Mouse (Mus musculus): ENCODE results near the gene Etl4. TPM values are rescaled to one million over a fixed set of nuclear protein-coding genes. Genes with fewer than 3 reads are reported as not detected.

Etl4 gene
- polyA plus RNA-seq, 2 experiments = 38.3 to 44.9 TPM

GRCm38 (mm10) chr2:20689389-20689788 is 779.8 kb downstream of the Etl4 start:
- no peaks in the 10 kb centered on the region for H3K27me3 ChIP-seq (ENCODE audit: control insufficient read depth, insufficient read depth, low read length)
- no peaks in the 10 kb centered on the region for H3K36me3 ChIP-seq (ENCODE audit: control insufficient read depth, insufficient read depth, low read length)
- H3K4me2 ChIP-seq (replicated peaks; ENCODE audit: low read depth, low read length, severe bottlenecking) = no peak overlapping the region
- no peak overlapping the region for H3K9ac ChIP-seq (ENCODE audit: low read depth, low read length, severe bottlenecking)
- no peak overlapping the region for H3K4me3 ChIP-seq (replicated peaks; ENCODE audit: low read length)
- ATAC-seq (ENCODE audit: low FRiP score, low read depth) = no peak
- H3K4me1 ChIP-seq (ENCODE audit: control insufficient read depth, insufficient read depth, low read length) = no peaks in the 10 kb centered on the region
- H3K27ac ChIP-seq (replicated peaks; ENCODE audit: low read depth, low read length) = no peak overlapping the region
- no peak for TF ChIP-seq POLR2A (IDR thresholded peaks at IDR 0.05; ENCODE audit: borderline replicate concordance, extremely low read depth, insufficient read depth, insufficient read length)
- H3K9me3 ChIP-seq (ENCODE audit: control insufficient read depth, low read length) = no peaks in the 10 kb centered on the region
- no peak for DNase-seq (ENCODE audit: low spot score)
- WGBS = 38% methylated on average over 3 of the region's 3 CpGs

GRCm38 (mm10) chr2:20692898-20693297 is 783.3 kb downstream of the Etl4 start:
- H3K4me1 ChIP-seq (ENCODE audit: control insufficient read depth, insufficient read depth, low read length) = 0 out of 2 replicates have a peak, but pooled peaks cover 3% of the 10 kb centered on the region
- no peak overlapping the region for H3K27ac ChIP-seq (replicated peaks; ENCODE audit: low read depth, low read length)
- no peak overlapping the region for H3K4me3 ChIP-seq (replicated peaks; ENCODE audit: low read length)
- no peak for TF ChIP-seq POLR2A (IDR thresholded peaks at IDR 0.05; ENCODE audit: borderline replicate concordance, extremely low read depth, insufficient read depth, insufficient read length)
- DNase-seq (ENCODE audit: low spot score) (no peak), ATAC-seq (ENCODE audit: low FRiP score, low read depth) (no peak)
- H3K9ac ChIP-seq (ENCODE audit: low read depth, low read length, severe bottlenecking) = no peak overlapping the region
- H3K36me3 ChIP-seq (ENCODE audit: control insufficient read depth, insufficient read depth, low read length) = no peaks in the 10 kb centered on the region
- H3K9me3 ChIP-seq (ENCODE audit: control insufficient read depth, low read length) = no peaks in the 10 kb centered on the region
- WGBS = 74% methylated on average over 3 of the region's 3 CpGs
- H3K4me2 ChIP-seq (replicated peaks; ENCODE audit: low read depth, low read length, severe bottlenecking) = no peak overlapping the region
- no peaks in the 10 kb centered on the region for H3K27me3 ChIP-seq (ENCODE audit: control insufficient read depth, insufficient read depth, low read length)

DNA sequence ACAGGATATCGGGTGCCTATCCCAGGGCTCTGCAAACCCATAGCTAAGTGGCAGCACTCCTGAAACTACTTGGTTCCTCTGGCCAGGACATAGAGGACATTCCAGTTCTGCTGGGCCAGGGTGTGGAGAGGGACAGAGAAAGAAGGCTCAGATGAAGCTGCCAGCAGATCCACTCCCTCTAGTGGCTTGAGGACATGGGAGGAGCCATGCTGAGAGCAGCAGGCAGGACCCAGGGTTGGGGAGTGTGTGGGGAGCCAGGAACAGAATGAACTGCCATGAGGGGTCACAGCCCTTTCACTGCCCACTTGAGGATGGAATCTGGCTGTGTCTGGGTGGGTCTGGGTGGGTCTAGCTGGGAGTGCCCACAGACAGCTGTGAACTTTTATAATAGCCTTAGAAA is 784.2 kb downstream of the Etl4 start:
- H3K4me1 ChIP-seq (ENCODE audit: control insufficient read depth, insufficient read depth, low read length) = peaks cover 3% of the 10 kb centered on the region; the same call in 1 of the 2 replicates
- H3K36me3 ChIP-seq (ENCODE audit: control insufficient read depth, insufficient read depth, low read length) = no peaks in the 10 kb centered on the region
- no peak overlapping the region for H3K4me2 ChIP-seq (replicated peaks; ENCODE audit: low read depth, low read length, severe bottlenecking)
- no peak overlapping the region for H3K9ac ChIP-seq (ENCODE audit: low read depth, low read length, severe bottlenecking)
- no peaks in the 10 kb centered on the region for H3K27me3 ChIP-seq (ENCODE audit: control insufficient read depth, insufficient read depth, low read length)
- DNase-seq (ENCODE audit: low spot score) (no peak), ATAC-seq (ENCODE audit: low FRiP score, low read depth) (no peak)
- no peak overlapping the region for H3K27ac ChIP-seq (replicated peaks; ENCODE audit: low read depth, low read length)
- 88% methylated on average over 1 of the region's 1 CpGs for WGBS
- H3K4me3 ChIP-seq (replicated peaks; ENCODE audit: low read length) = no peak overlapping the region
- TF ChIP-seq POLR2A (IDR thresholded peaks at IDR 0.05; ENCODE audit: borderline replicate concordance, extremely low read depth, insufficient read depth, insufficient read length) = no peak
- H3K9me3 ChIP-seq (ENCODE audit: control insufficient read depth, low read length) = no peaks in the 10 kb centered on the region

- 27% methylated on average over 1 of the region's 1 CpGs for WGBS
- H3K36me3 ChIP-seq (ENCODE audit: control insufficient read depth, insufficient read depth, low read length) = no peaks in the 10 kb centered on the region
- H3K27ac ChIP-seq (replicated peaks; ENCODE audit: low read depth, low read length) = no peak overlapping the region
- ATAC-seq (ENCODE audit: low FRiP score, low read depth) = no peak
- H3K4me3 ChIP-seq (replicated peaks; ENCODE audit: low read length) = no peak overlapping the region
- no peaks in the 10 kb centered on the region for H3K27me3 ChIP-seq (ENCODE audit: control insufficient read depth, insufficient read depth, low read length)
- H3K9me3 ChIP-seq (ENCODE audit: control insufficient read depth, low read length) = no peaks in the 10 kb centered on the region
- no peak for DNase-seq (ENCODE audit: low spot score)
- H3K4me1 ChIP-seq (ENCODE audit: control insufficient read depth, insufficient read depth, low read length) = peaks cover 3% of the 10 kb centered on the region; the same call in 1 of the 2 replicates
- no peak overlapping the region for H3K4me2 ChIP-seq (replicated peaks; ENCODE audit: low read depth, low read length, severe bottlenecking)
- TF ChIP-seq POLR2A (IDR thresholded peaks at IDR 0.05; ENCODE audit: borderline replicate concordance, extremely low read depth, insufficient read depth, insufficient read length) = no peak
- H3K9ac ChIP-seq (ENCODE audit: low read depth, low read length, severe bottlenecking) = no peak overlapping the region
Measured at GRCm38 (mm10) chr2:20697719-20698118, 788.1 kb downstream of the Etl4 start.

DNA sequence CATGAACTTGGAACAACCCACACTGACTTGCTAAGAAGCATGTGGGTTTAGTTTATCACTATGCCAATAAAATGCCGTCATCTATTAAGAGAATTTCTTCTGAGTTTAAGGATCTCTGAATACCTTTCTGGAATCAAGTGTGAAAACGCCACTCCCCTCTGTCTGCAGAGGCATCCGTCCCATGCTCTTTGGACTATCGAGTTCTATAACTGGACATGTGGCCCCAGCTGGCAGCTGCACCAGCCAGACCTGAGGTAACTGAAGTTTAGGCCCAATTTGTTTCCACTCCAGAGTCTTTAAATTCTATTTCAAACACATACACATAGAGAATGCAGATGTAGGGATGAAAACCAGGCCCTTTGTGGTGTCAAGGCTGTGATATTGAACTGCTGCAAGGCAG is 795.5 kb downstream of the Etl4 start:
- H3K27ac ChIP-seq (replicated peaks; ENCODE audit: low read depth, low read length) = no peak overlapping the region
- 64% methylated on average over 4 of the region's 4 CpGs for WGBS
- no peaks in the 10 kb centered on the region for H3K36me3 ChIP-seq (ENCODE audit: control insufficient read depth, insufficient read depth, low read length)
- DNase-seq (ENCODE audit: low spot score) (no peak), ATAC-seq (ENCODE audit: low FRiP score, low read depth) (no peak)
- no peaks in the 10 kb centered on the region for H3K27me3 ChIP-seq (ENCODE audit: control insufficient read depth, insufficient read depth, low read length)
- no peak overlapping the region for H3K4me2 ChIP-seq (replicated peaks; ENCODE audit: low read depth, low read length, severe bottlenecking)
- no peaks in the 10 kb centered on the region for H3K9me3 ChIP-seq (ENCODE audit: control insufficient read depth, low read length)
- H3K9ac ChIP-seq (ENCODE audit: low read depth, low read length, severe bottlenecking) = no peak overlapping the region
- H3K4me1 ChIP-seq (ENCODE audit: control insufficient read depth, insufficient read depth, low read length) = no peaks in the 10 kb centered on the region
- TF ChIP-seq POLR2A (IDR thresholded peaks at IDR 0.05; ENCODE audit: borderline replicate concordance, extremely low read depth, insufficient read depth, insufficient read length) = no peak
- no peak overlapping the region for H3K4me3 ChIP-seq (replicated peaks; ENCODE audit: low read length)

DNA sequence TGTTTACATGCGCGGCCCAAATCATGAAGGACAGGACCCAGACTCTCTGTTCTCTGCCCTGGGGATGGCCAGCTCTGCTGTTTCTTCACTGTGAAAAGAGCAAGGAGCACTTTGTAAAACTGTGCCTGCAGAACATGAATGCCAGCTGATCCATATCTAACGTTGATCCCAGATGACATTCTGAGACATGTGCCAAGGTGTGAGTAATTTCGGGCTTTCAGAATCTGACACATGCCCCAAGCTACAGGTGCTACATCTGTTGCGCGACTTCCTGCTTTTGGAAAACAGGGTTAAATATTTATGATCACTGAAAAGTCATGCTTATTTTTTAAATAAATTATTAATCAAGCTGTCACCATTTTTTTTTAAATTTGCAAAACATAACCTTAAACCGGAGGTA is 801.0 kb downstream of the Etl4 start:
- Histone ChIP-seq H3K27ac (replicated peaks; ENCODE audit: low read depth, low read length) (no peak overlapping the region), H3K27me3 (ENCODE audit: control insufficient read depth, insufficient read depth, low read length) (no peaks in the 10 kb centered on the region), H3K9ac (ENCODE audit: low read depth, low read length, severe bottlenecking) (no peak overlapping the region), H3K4me3 (replicated peaks; ENCODE audit: low read length) (no peak overlapping the region), H3K4me1 (ENCODE audit: control insufficient read depth, insufficient read depth, low read length) (no peaks in the 10 kb centered on the region), H3K9me3 (ENCODE audit: control insufficient read depth, low read length) (no peaks in the 10 kb centered on the region), H3K36me3 (ENCODE audit: control insufficient read depth, insufficient read depth, low read length) (0 out of 2 replicates have a peak, but pooled peaks cover 2% of the 10 kb centered on the region), H3K4me2 (replicated peaks; ENCODE audit: low read depth, low read length, severe bottlenecking) (no peak overlapping the region)
- ATAC-seq (ENCODE audit: low FRiP score, low read depth) (no peak), DNase-seq (ENCODE audit: low spot score) (no peak)
- TF ChIP-seq POLR2A (IDR thresholded peaks at IDR 0.05; ENCODE audit: borderline replicate concordance, extremely low read depth, insufficient read depth, insufficient read length) = no peak
- WGBS = 83% methylated on average over 7 of the region's 7 CpGs

Measured in limb, embryonic 14.5 days (tissue).